Mouse (Mus musculus) layer of hippocampus, postnatal 14 days (tissue): ENCODE results near the gene Zfp263. TPM values are rescaled to one million over a fixed set of nuclear protein-coding genes. Genes with fewer than 3 reads are reported as not detected.

Source experiments
- total RNA-seq, 2 experiments: library from RNA; stranded (reverse); gene quantifications; 2 replicates each; pipeline ENCODE4 v1.2.3; 2021

Zfp263 gene
- total RNA-seq, 2 experiments from 2014 or later: 18.1 TPM

Other genes with a start within 250 kb of the Zfp263 start
- not detected for gene Olfr161, start 153.1 kb upstream of the Zfp263 start, total RNA-seq
- not detected for gene Mefv, start 26.0 kb upstream of the Zfp263 start, total RNA-seq
- gene Olfr15, start 86.8 kb downstream of the Zfp263 start, total RNA-seq: not detected
- 1 to 10 TPM; 4.8 to 5.0 TPM for gene Zfp174, start 103.2 kb downstream of the Zfp263 start, total RNA-seq
- 100 to 1,000 TPM in 1 of 2 experiments, 10 to 100 TPM in 1; 98.4 to 115 TPM for gene Naa60, start 128.3 kb downstream of the Zfp263 start, total RNA-seq
- gene Zfp597, start 140.5 kb downstream of the Zfp263 start, total RNA-seq: 10 to 100 TPM; 20.0 to 24.1 TPM
- gene Gm20695, start 140.6 kb downstream of the Zfp263 start, total RNA-seq: 1 to 10 TPM in 1 of 2 experiments, under 1 TPM in 1; 0.48 to 1.7 TPM
- 1 to 10 TPM; 4.5 to 5.3 TPM for gene 1700037C18Rik, start 164.6 kb downstream of the Zfp263 start, total RNA-seq
- gene Cluap1, start 164.7 kb downstream of the Zfp263 start, total RNA-seq: 10 to 100 TPM; 28.7 to 30.5 TPM
- 1 to 10 TPM; 1.5 to 1.7 TPM for gene Nlrc3, start 232.5 kb downstream of the Zfp263 start, total RNA-seq